Mouse (Mus musculus) CH12.LX (cell line): ENCODE results near the gene Gm44579. TPM values are rescaled to one million over a fixed set of nuclear protein-coding genes. Genes with fewer than 3 reads are reported as not detected.

Experiments
- DNase-seq: peaks from one replicate; pipeline ENCODE4 v3.0.0-alpha.2; 2013; ENCODE audit errors: extremely low read depth
- H3K27ac ChIP-seq: 2 replicates; pipeline ENCODE4 v1.5.1; 2012; ENCODE audit warnings: low read depth, mild to moderate bottlenecking, control low read depth, moderate library complexity; ENCODE audit not compliant: insufficient read depth
- H3K27me3 ChIP-seq: replicated peaks from 2 replicates; pipeline ENCODE3; 2012; ENCODE audit warnings: inconsistent platforms
- H3K36me3 ChIP-seq, 2 experiments: replicated peaks in 1 of 2; 2 replicates each; pipeline versions ENCODE3 to v1.6.1; 2012; ENCODE audit warnings: inconsistent platforms in 1 of 2, low read length in 1 of 2, mild to moderate bottlenecking in 1 of 2, mixed read lengths in 1 of 2, moderate library complexity in 1 of 2; ENCODE audit not compliant: control insufficient read depth in 1 of 2, insufficient read depth in 1 of 2
- H3K4me1 ChIP-seq, 2 experiments: 2 replicates each; pipeline ENCODE4 v1.6.1; 2012; ENCODE audit warnings: inconsistent platforms in 1 of 2, moderate library complexity in 1 of 2; ENCODE audit not compliant: insufficient read depth in 2 of 2, control insufficient read depth in 1 of 2
- H3K4me2 ChIP-seq: 2 replicates; pipeline ENCODE4 v1.6.1; 2012; ENCODE audit warnings: low read depth, mild to moderate bottlenecking, control low read depth; ENCODE audit not compliant: poor library complexity, insufficient read depth, severe bottlenecking
- H3K4me3 ChIP-seq, 3 experiments: fragments of 150-350 bp in 1 of 3; sonication (generic) in 1 of 3; replicated peaks in 1 of 3; 2 replicates each; pipeline versions ENCODE3 to v1.5.1; 2011 to 2012; ENCODE audit warnings: low read depth in 2 of 3, low read length in 2 of 3, mild to moderate bottlenecking in 2 of 3, moderate library complexity in 2 of 3, control low read depth in 1 of 3, improper control_type of control experiment in 1 of 3, inconsistent platforms in 1 of 3, mixed read lengths in 1 of 3; ENCODE audit not compliant: poor library complexity in 1 of 3
- H3K79me2 ChIP-seq: replicated peaks from 2 replicates; pipeline ENCODE4 v1.6.1; 2012; ENCODE audit warnings: mild to moderate bottlenecking, moderate library complexity; ENCODE audit not compliant: control insufficient read depth, poor library complexity, insufficient read depth, severe bottlenecking; ENCODE audit errors: extremely low read depth
- H3K9ac ChIP-seq: 2 replicates; pipeline ENCODE4 v1.6.1; 2012; ENCODE audit warnings: low read depth, mild to moderate bottlenecking, control low read depth, moderate library complexity; ENCODE audit not compliant: insufficient read depth
- H3K9me3 ChIP-seq: replicated peaks from 2 replicates; pipeline ENCODE3; 2012; ENCODE audit warnings: low read length, inconsistent platforms, mixed read lengths
- CHD1 ChIP-seq: IDR thresholded peaks from 2 replicates; pipeline ENCODE4 v1.6.1; 2012; ENCODE audit warnings: low read depth, low read length, improper control_type of control experiment, inconsistent platforms
- CTCF ChIP-seq, 2 experiments: IDR thresholded peaks in 1 of 2; conservative IDR thresholded peaks in 1 of 2; 2 replicates each; pipeline ENCODE4 v1.5.1; 2011 to 2012; ENCODE audit warnings: low read depth in 2 of 2, low read length in 2 of 2, improper control_type of control experiment in 1 of 2, inconsistent platforms in 1 of 2, mild to moderate bottlenecking in 1 of 2, moderate library complexity in 1 of 2
- ETS1 ChIP-seq: conservative IDR thresholded peaks from 2 replicates; pipeline ENCODE4 v1.6.1; 2012; ENCODE audit warnings: low read depth, mild to moderate bottlenecking, inconsistent platforms, low read length, improper control_type of control experiment, moderate library complexity
- GABPA ChIP-seq: IDR thresholded peaks from 2 replicates; pipeline ENCODE4 v1.6.1; 2012; ENCODE audit warnings: low read depth, low read length, improper control_type of control experiment, inconsistent platforms; ENCODE audit not compliant: insufficient replicate concordance
- HCFC1 ChIP-seq: IDR thresholded peaks from 2 replicates; pipeline ENCODE4 v1.6.1; 2012; ENCODE audit warnings: low read depth, mild to moderate bottlenecking, inconsistent platforms, low read length, improper control_type of control experiment
- JUND ChIP-seq: conservative IDR thresholded peaks from 2 replicates; pipeline ENCODE4 v1.6.1; 2011; ENCODE audit warnings: low read depth, low read length, improper control_type of control experiment
- MAFK ChIP-seq: IDR thresholded peaks from 2 replicates; pipeline ENCODE4 v1.6.1; 2011; ENCODE audit warnings: low read length, improper control_type of control experiment; ENCODE audit not compliant: insufficient replicate concordance
- MXI1 ChIP-seq: IDR thresholded peaks from 2 replicates; pipeline ENCODE4 v1.6.1; 2011; ENCODE audit warnings: mild to moderate bottlenecking, low read depth, low read length, improper control_type of control experiment
- NELFE ChIP-seq: IDR thresholded peaks from 2 replicates; pipeline ENCODE4 v1.6.1; 2011; ENCODE audit warnings: low read depth, low read length, improper control_type of control experiment
- PAX5 ChIP-seq: IDR thresholded peaks from 2 replicates; pipeline ENCODE4 v1.6.1; 2012; ENCODE audit warnings: low read length, inconsistent platforms, mixed read lengths
- POLR2AphosphoS2 ChIP-seq: IDR thresholded peaks from 2 replicates; pipeline ENCODE4 v1.6.1; 2011; ENCODE audit warnings: low read depth, low read length, improper control_type of control experiment
- RAD21 ChIP-seq: IDR thresholded peaks from 2 replicates; pipeline ENCODE4 v1.6.1; 2011; ENCODE audit warnings: low read depth, mild to moderate bottlenecking, low read length, improper control_type of control experiment, moderate library complexity
- RCOR1 ChIP-seq: conservative IDR thresholded peaks from 2 replicates; pipeline ENCODE4 v1.6.1; 2012; ENCODE audit warnings: low read depth, mild to moderate bottlenecking, inconsistent platforms, low read length, improper control_type of control experiment
- TBP ChIP-seq: conservative IDR thresholded peaks from 2 replicates; pipeline ENCODE4 v1.6.1; 2011; ENCODE audit warnings: low read depth, low read length, improper control_type of control experiment
- TCF12 ChIP-seq: IDR thresholded peaks from 2 replicates; pipeline ENCODE4 v1.6.1; 2014; ENCODE audit warnings: low read depth, mild to moderate bottlenecking, inconsistent platforms, low read length, improper control_type of control experiment
- UBTF ChIP-seq: IDR thresholded peaks from 2 replicates; pipeline ENCODE4 v1.6.1; 2012; ENCODE audit warnings: low read depth, mild to moderate bottlenecking, inconsistent platforms, low read length, improper control_type of control experiment, moderate library complexity
- USF2 ChIP-seq: conservative IDR thresholded peaks from 2 replicates; pipeline ENCODE4 v1.6.1; 2011; ENCODE audit warnings: low read depth, low read length, improper control_type of control experiment
- ZC3H11A ChIP-seq: IDR thresholded peaks from 2 replicates; pipeline ENCODE4 v1.6.1; 2012; ENCODE audit warnings: low read depth, mild to moderate bottlenecking, inconsistent platforms, low read length, improper control_type of control experiment
- ZMIZ1 ChIP-seq: IDR thresholded peaks from 2 replicates; pipeline ENCODE4 v1.6.1; 2012; ENCODE audit warnings: low read depth, mild to moderate bottlenecking, inconsistent platforms, low read length, improper control_type of control experiment
- dilution Hi-C: fragments of 300-500 bp; cut with MboI; formaldehyde crosslinking; loops from 2 replicates; pipeline ENCODE4 v1.14.3; 2020; ENCODE audit warnings: low sequenced_read_pairs; ENCODE audit not compliant: extremely low pct_unique_long_range_greater_than_20kb, extremely low pct_ligation_motif_present
- in situ Hi-C: fragments of 300-500 bp; cut with MboI; formaldehyde crosslinking; loops from 3 replicates; pipeline ENCODE4 v1.14.3; 2019; ENCODE audit warnings: low sequenced_read_pairs, low pct_ligation_motif_present, low pct_unique_long_range_greater_than_20kb, mixed read lengths
- polyA plus RNA-seq: library from polyadenylated mRNA; unstranded; fragments of >175 nt; gene quantifications from 2 replicates; pipeline ENCODE4 v1.2.1, GENCODE M21; 2012; ENCODE audit warnings: low read depth; ENCODE audit not compliant: insufficient read length
- total RNA-seq, 2 experiments: library from RNA; depleted of rRNA; stranded (reverse); fragments of 300-350 nt in 1 of 2; fragments of >200 nt in 1 of 2; gene quantifications; 2 replicates each; pipeline ENCODE4 v1.2.3; 2012 to 2014

Gm44579 gene
- total and polyA plus RNA-seq, 3 experiments: not detected

DNA sequence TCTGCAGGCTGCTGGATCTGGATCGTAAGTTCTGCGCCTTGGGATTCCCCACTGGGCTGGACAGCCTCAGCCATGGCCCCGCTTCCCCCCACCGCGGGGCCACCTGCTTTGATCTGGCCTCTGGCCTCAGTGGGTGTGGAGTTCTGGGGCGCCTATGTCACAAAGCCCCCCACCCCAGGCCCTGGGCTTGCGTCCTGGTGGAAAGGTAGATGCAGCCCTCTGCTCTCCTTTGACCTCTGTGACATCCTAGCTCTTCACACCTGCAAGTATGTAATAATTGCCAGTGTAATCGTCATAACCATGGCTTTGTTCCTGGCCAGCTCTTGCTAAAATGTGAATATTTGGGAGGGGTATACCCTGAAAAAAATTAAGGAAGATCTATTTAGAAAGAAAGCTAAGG is 36.4 kb upstream of the Gm44579 start, which contains the start of gene H1fnt:
H1fnt (minus strand) TSS at position 101 of the 400 bp plus-strand sequence.
- Histone ChIP-seq H3K4me1 (peaks cover 0 to 19% of the 10 kb centered on the region in 2 experiments; a peak in 2 of 4 replicates), H3K27ac (no peak within 1 kb of the TSS), H3K79me2 (no peaks in the 10 kb centered on the region), H3K4me2 (no peak within 1 kb of the TSS), H3K27me3 (peaks cover 31% of the 10 kb centered on the region), H3K36me3 (no peaks in the 10 kb centered on the region), H3K9me3 (peaks cover 30% of the 10 kb centered on the region), H3K9ac (no peak within 1 kb of the TSS), H3K4me3 (no peak within 1 kb of the TSS)
- TF ChIP-seq TCF12: no peak
- no peak for TF ChIP-seq GABPA
- no peak for TF ChIP-seq POLR2AphosphoS2
- TF ChIP-seq TBP: no peak
- no peak for TF ChIP-seq CHD1
- TF ChIP-seq ZMIZ1: no peak
- no peak for TF ChIP-seq NELFE
- no peak for TF ChIP-seq JUND
- TF ChIP-seq ZC3H11A: no peak
- no peak for TF ChIP-seq MXI1
- TF ChIP-seq USF2: no peak
- no peak for TF ChIP-seq RCOR1
- TF ChIP-seq HCFC1: no peak
- TF ChIP-seq CTCF (conservative IDR thresholded peaks at IDR 0.05 in 1 of 2, IDR thresholded peaks at IDR 0.05 in 1 of 2; ENCODE audit: low read depth in 2 of 2, low read length in 2 of 2): no peak
- no peak for TF ChIP-seq PAX5
- TF ChIP-seq UBTF: no peak
- TF ChIP-seq MAFK: no peak
- TF ChIP-seq ETS1: no peak
- in situ Hi-C loops: no loop called here
- no peak for DNase-seq
- dilution Hi-C loops: no loop called here

DNA sequence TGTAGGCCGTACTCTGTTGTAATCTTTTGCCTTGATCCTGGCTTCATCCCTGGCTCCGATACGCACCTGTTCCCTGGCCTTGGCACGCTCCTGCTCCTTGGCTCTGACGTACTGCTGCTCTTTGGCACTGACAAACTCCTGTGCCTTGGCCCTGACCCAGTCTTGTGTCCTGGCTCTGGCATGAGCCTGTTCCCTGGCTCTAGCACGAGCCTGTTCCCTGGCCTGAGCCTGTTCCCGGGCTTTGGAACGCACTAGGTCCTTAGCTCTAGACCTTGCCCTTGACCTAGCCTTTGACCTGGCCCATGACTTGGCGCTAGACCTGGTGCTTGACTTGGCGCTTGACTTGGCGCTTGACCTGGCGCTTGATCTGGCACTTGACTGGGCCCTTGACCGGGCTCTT is 35.5 kb upstream of the Gm44579 start:
- H3K9ac ChIP-seq: no peak overlapping the region
- dilution Hi-C loops: no loop called here
- no peak for TF ChIP-seq ZC3H11A
- no peak for TF ChIP-seq RAD21
- TF ChIP-seq TCF12: no peak

More for the DNA sequence above, 35.5 kb upstream of the Gm44579 start:
- Histone ChIP-seq H3K9me3 (peaks cover 25% of the 10 kb centered on the region), H3K4me3 (no peak overlapping the region), H3K4me2 (no peak overlapping the region), H3K36me3 (no peaks in the 10 kb centered on the region), H3K79me2 (no peaks in the 10 kb centered on the region), H3K27ac (no peak overlapping the region), H3K4me1 (peaks cover 0 to 19% of the 10 kb centered on the region in 2 experiments; a peak in 2 of 4 replicates), H3K27me3 (peaks cover 30% of the 10 kb centered on the region)
- in situ Hi-C loops: no loop called here
- no peak for DNase-seq
